Mouse (Mus musculus): ENCODE data around the gene Gm28048. TPM values are rescaled to one million over a fixed set of nuclear protein-coding genes. Genes with fewer than 3 reads are reported as not detected.

Gm28048 gene
- total and polyA plus RNA-seq, 2 experiments from 2014 or later = 2.7 TPM; not detected in 1

- no peak for ATAC-seq (ENCODE audit: low FRiP score)
- WGBS = 86% methylated on average over 9 of the region's 9 CpGs
These were observed 90.6 kb downstream of the Gm28048 start for GRCm38 (mm10) chr11:22891242-22891641.

GRCm38 (mm10) chr11:22889224-22889623 lies 92.7 kb downstream of the Gm28048 start:
- no peak overlapping the region for H3K4me3 ChIP-seq (ENCODE audit: low read depth, low read length)
- H3K4me2 ChIP-seq (ENCODE audit: low read depth, low read length, poor library complexity, severe bottlenecking) = no peak overlapping the region
- H3K27ac ChIP-seq (ENCODE audit: low read depth, low read length) = no peak overlapping the region
- no peak for ATAC-seq (ENCODE audit: low FRiP score)
- no peak for TF ChIP-seq CTCF (IDR thresholded peaks at IDR 0.05)
- H3K9ac ChIP-seq (replicated peaks; ENCODE audit: low read length, poor library complexity, severe bottlenecking) = no peak overlapping the region
- H3K9me3 ChIP-seq (ENCODE audit: low read length) = no peaks in the 10 kb centered on the region
- no peaks in the 10 kb centered on the region for H3K36me3 ChIP-seq (ENCODE audit: insufficient read depth, low read length)
- 97% methylated on average over 3 of the region's 3 CpGs for WGBS
- H3K4me1 ChIP-seq (ENCODE audit: insufficient read depth, low read length) = no peaks in the 10 kb centered on the region
- no peaks in the 10 kb centered on the region for H3K27me3 ChIP-seq (ENCODE audit: insufficient read depth, low read length)
- DNase-seq (ENCODE audit: low spot score) = no peak

More at GRCm38 (mm10) chr11:22891242-22891641, 90.6 kb downstream of the Gm28048 start:
- Histone ChIP-seq H3K4me1 (ENCODE audit: insufficient read depth, low read length) (no peaks in the 10 kb centered on the region), H3K36me3 (ENCODE audit: insufficient read depth, low read length) (no peaks in the 10 kb centered on the region), H3K27ac (ENCODE audit: low read depth, low read length) (no peak overlapping the region), H3K9me3 (ENCODE audit: low read length) (no peaks in the 10 kb centered on the region), H3K4me2 (ENCODE audit: low read depth, low read length, poor library complexity, severe bottlenecking) (no peak overlapping the region), H3K9ac (replicated peaks; ENCODE audit: low read length, poor library complexity, severe bottlenecking) (no peak overlapping the region), H3K27me3 (ENCODE audit: insufficient read depth, low read length) (no peaks in the 10 kb centered on the region), H3K4me3 (ENCODE audit: low read depth, low read length) (no peak overlapping the region)
- DNase-seq (ENCODE audit: low spot score) = no peak
- TF ChIP-seq CTCF (IDR thresholded peaks at IDR 0.05) = no peak

GRCm38 (mm10) chr11:22886991-22887390 lies 94.9 kb downstream of the Gm28048 start:
- Histone ChIP-seq H3K36me3 (ENCODE audit: insufficient read depth, low read length) (no peaks in the 10 kb centered on the region), H3K27ac (ENCODE audit: low read depth, low read length) (no peak overlapping the region), H3K4me3 (ENCODE audit: low read depth, low read length) (no peak overlapping the region), H3K27me3 (ENCODE audit: insufficient read depth, low read length) (no peaks in the 10 kb centered on the region), H3K9me3 (ENCODE audit: low read length) (no peaks in the 10 kb centered on the region), H3K4me2 (ENCODE audit: low read depth, low read length, poor library complexity, severe bottlenecking) (no peak overlapping the region), H3K4me1 (ENCODE audit: insufficient read depth, low read length) (no peaks in the 10 kb centered on the region), H3K9ac (replicated peaks; ENCODE audit: low read length, poor library complexity, severe bottlenecking) (no peak overlapping the region)
- DNase-seq (ENCODE audit: low spot score) = no peak
- no peak for ATAC-seq (ENCODE audit: low FRiP score)
- no peak for TF ChIP-seq CTCF (IDR thresholded peaks at IDR 0.05)
- WGBS = 85% methylated on average over 4 of the region's 4 CpGs

GRCm38 (mm10) chr11:22885350-22885749 lies 96.5 kb downstream of the Gm28048 start:
- Histone ChIP-seq H3K9me3 (ENCODE audit: low read length) (no peaks in the 10 kb centered on the region), H3K36me3 (ENCODE audit: insufficient read depth, low read length) (no peaks in the 10 kb centered on the region), H3K9ac (replicated peaks; ENCODE audit: low read length, poor library complexity, severe bottlenecking) (no peak overlapping the region), H3K4me1 (ENCODE audit: insufficient read depth, low read length) (no peaks in the 10 kb centered on the region), H3K4me3 (ENCODE audit: low read depth, low read length) (no peak overlapping the region), H3K4me2 (ENCODE audit: low read depth, low read length, poor library complexity, severe bottlenecking) (no peak overlapping the region), H3K27ac (ENCODE audit: low read depth, low read length) (no peak overlapping the region), H3K27me3 (ENCODE audit: insufficient read depth, low read length) (no peaks in the 10 kb centered on the region)
- DNase-seq (ENCODE audit: low spot score) = no peak
- no peak for TF ChIP-seq CTCF (IDR thresholded peaks at IDR 0.05)
- 100% methylated on average over 1 of the region's 1 CpGs for WGBS
- ATAC-seq (ENCODE audit: low FRiP score) = no peak

GRCm38 (mm10) chr11:22883676-22884075 lies 98.2 kb downstream of the Gm28048 start:
- H3K9me3 ChIP-seq (ENCODE audit: low read length) = no peaks in the 10 kb centered on the region
- H3K36me3 ChIP-seq (ENCODE audit: insufficient read depth, low read length) = no peaks in the 10 kb centered on the region
- H3K4me1 ChIP-seq (ENCODE audit: insufficient read depth, low read length) = no peaks in the 10 kb centered on the region
- H3K4me3 ChIP-seq (ENCODE audit: low read depth, low read length) = no peak overlapping the region
- H3K27ac ChIP-seq (ENCODE audit: low read depth, low read length) = no peak overlapping the region
- no peak overlapping the region for H3K9ac ChIP-seq (replicated peaks; ENCODE audit: low read length, poor library complexity, severe bottlenecking)
- no peak overlapping the region for H3K4me2 ChIP-seq (ENCODE audit: low read depth, low read length, poor library complexity, severe bottlenecking)
- no peak for DNase-seq (ENCODE audit: low spot score)
- TF ChIP-seq CTCF (IDR thresholded peaks at IDR 0.05) = no peak
- no peak for ATAC-seq (ENCODE audit: low FRiP score)
- 85% methylated on average over 2 of the region's 2 CpGs for WGBS
- no peaks in the 10 kb centered on the region for H3K27me3 ChIP-seq (ENCODE audit: insufficient read depth, low read length)

- Histone ChIP-seq H3K4me2 (ENCODE audit: low read depth, low read length, poor library complexity, severe bottlenecking) (no peak overlapping the region), H3K4me3 (ENCODE audit: low read depth, low read length) (no peak overlapping the region), H3K36me3 (ENCODE audit: insufficient read depth, low read length) (no peaks in the 10 kb centered on the region), H3K27ac (ENCODE audit: low read depth, low read length) (no peak overlapping the region), H3K9ac (replicated peaks; ENCODE audit: low read length, poor library complexity, severe bottlenecking) (no peak overlapping the region), H3K9me3 (ENCODE audit: low read length) (no peaks in the 10 kb centered on the region), H3K4me1 (ENCODE audit: insufficient read depth, low read length) (no peaks in the 10 kb centered on the region), H3K27me3 (ENCODE audit: insufficient read depth, low read length) (no peaks in the 10 kb centered on the region)
- ATAC-seq (ENCODE audit: low FRiP score) = no peak
- DNase-seq (ENCODE audit: low spot score) = no peak
- no peak for TF ChIP-seq CTCF (IDR thresholded peaks at IDR 0.05)
These were observed 99.0 kb downstream of the Gm28048 start for GRCm38 (mm10) chr11:22882926-22883325.

All from midbrain, postnatal 0 days (tissue).